Mouse (Mus musculus) lung, embryonic 16.5 days (tissue): ENCODE results near the gene Phkg1. TPM values are rescaled to one million over a fixed set of nuclear protein-coding genes. Genes with fewer than 3 reads are reported as not detected.

Source experiments
- ATAC-seq: fragments of 200-750 bp; cut with Nextera tagmentation; 2 replicates; pipeline ENCODE4 v1.8.0; 2017; ENCODE audit warnings: low read depth, mild to moderate bottlenecking, moderate library complexity
- H3K27ac ChIP-seq: fragments of 300-500 bp; sonication (generic); 2 replicates; pipeline ENCODE4 v1.5.1; 2014; ENCODE audit warnings: mild to moderate bottlenecking, control low read depth, low read length
- H3K27me3 ChIP-seq: fragments of 300-500 bp; sonication (generic); 2 replicates; pipeline ENCODE4 v1.6.1; 2014; ENCODE audit warnings: low read depth, low read length, mixed read lengths; ENCODE audit not compliant: control insufficient read depth, insufficient read depth
- H3K36me3 ChIP-seq: fragments of 300-500 bp; sonication (generic); 2 replicates; pipeline ENCODE4 v1.6.1; 2014; ENCODE audit warnings: low read length; ENCODE audit not compliant: control insufficient read depth, insufficient read depth
- H3K4me1 ChIP-seq: fragments of 300-500 bp; sonication (generic); replicated peaks from 2 replicates; pipeline ENCODE4 v1.6.1; 2014; ENCODE audit warnings: low read length, mixed read lengths; ENCODE audit not compliant: control insufficient read depth, insufficient read depth
- H3K4me2 ChIP-seq: fragments of 300-500 bp; sonication (generic); 2 replicates; pipeline ENCODE4 v1.6.1; 2014; ENCODE audit warnings: low read depth, low read length, control low read depth
- H3K4me3 ChIP-seq: fragments of 300-500 bp; sonication (generic); 2 replicates; pipeline ENCODE4 v1.5.1; 2014; ENCODE audit warnings: mild to moderate bottlenecking, low read length, control low read depth
- H3K9ac ChIP-seq: fragments of 300-500 bp; sonication (generic); 2 replicates; pipeline ENCODE4 v1.6.1; 2014; ENCODE audit warnings: low read length, control low read depth
- H3K9me3 ChIP-seq: fragments of 300-500 bp; sonication (generic); 2 replicates; pipeline ENCODE4 v1.6.1; 2016; ENCODE audit warnings: low read length; ENCODE audit not compliant: control insufficient read depth
- WGBS: fragments of 180-500 bp; shearing (Covaris S2); extraction: QIAGEN DNeasy Blood & Tissue Kit; methylation state at CpG from one replicate; pipeline ENCODE4 v1.1.7; 2014; 5-methylcytosine and 5-hydroxymethylcytosine counted together
- polyA plus RNA-seq: library from polyadenylated mRNA; unstranded; fragments of >200 nt; fragmentation: Nextera tagmentation; extraction: Ambion mirVana; gene quantifications from 2 replicates; pipeline ENCODE4 v1.2.1, GENCODE M21; 2015

Gene Phkg1
- polyA plus RNA-seq, 1 experiment from 2014 or later, result 0.43 TPM

GRCm38 (mm10) chr5:129879888-129880287 lies 18.5 kb downstream of the Phkg1 start:
- H3K4me1 ChIP-seq, result no peaks in the 10 kb centered on the region
- no peak overlapping the region for H3K4me2 ChIP-seq
- no peak for ATAC-seq
- peaks cover 3% of the 10 kb centered on the region for H3K9me3 ChIP-seq
- H3K27ac ChIP-seq, result no peak overlapping the region
- no peaks in the 10 kb centered on the region for H3K27me3 ChIP-seq
- no peak overlapping the region for H3K9ac ChIP-seq
- WGBS, result 65% methylated on average over 3 of the region's 3 CpGs
- peaks cover 25% of the 10 kb centered on the region for H3K36me3 ChIP-seq
- no peak overlapping the region for H3K4me3 ChIP-seq

- ATAC-seq, result peak; percentile 60; the same call in 1 of the 2 replicates
- no peak overlapping the region for H3K27ac ChIP-seq
- no peak overlapping the region for H3K4me3 ChIP-seq
- 37% methylated on average over 2 of the region's 2 CpGs for WGBS
- peaks cover 23% of the 10 kb centered on the region for H3K36me3 ChIP-seq
- no peak overlapping the region for H3K9ac ChIP-seq
- no peak overlapping the region for H3K4me2 ChIP-seq
- H3K4me1 ChIP-seq, result no peaks in the 10 kb centered on the region
- peaks cover 3% of the 10 kb centered on the region for H3K9me3 ChIP-seq
- H3K27me3 ChIP-seq, result no peaks in the 10 kb centered on the region
Measured at GRCm38 (mm10) chr5:129878946-129879345, 19.4 kb downstream of the Phkg1 start.

- no peak for ATAC-seq
- Histone ChIP-seq H3K27ac (no peak overlapping the region), H3K9ac (no peak overlapping the region), H3K4me3 (no peak overlapping the region), H3K9me3 (peaks cover 3% of the 10 kb centered on the region), H3K27me3 (no peaks in the 10 kb centered on the region), H3K4me2 (no peak overlapping the region), H3K36me3 (peaks cover 18% of the 10 kb centered on the region), H3K4me1 (no peaks in the 10 kb centered on the region)
- WGBS, result 66% methylated on average over 9 of the region's 9 CpGs
Measured at GRCm38 (mm10) chr5:129877731-129878455, 20.5 kb downstream of the Phkg1 start.

GRCm38 (mm10) chr5:129875098-129875497 lies 23.3 kb downstream of the Phkg1 start:
- Histone ChIP-seq H3K4me3 (no peak overlapping the region), H3K9me3 (peaks cover 3% of the 10 kb centered on the region), H3K4me1 (no peaks in the 10 kb centered on the region), H3K4me2 (no peak overlapping the region), H3K27me3 (no peaks in the 10 kb centered on the region), H3K36me3 (no peaks in the 10 kb centered on the region), H3K9ac (no peak overlapping the region), H3K27ac (no peak overlapping the region)
- 72% methylated on average over 11 of the region's 11 CpGs for WGBS
- ATAC-seq, result no peak

GRCm38 (mm10) chr5:129873942-129874341 lies 24.4 kb downstream of the Phkg1 start:
- Histone ChIP-seq H3K9ac (no peak overlapping the region), H3K4me2 (no peak overlapping the region), H3K4me1 (no peaks in the 10 kb centered on the region), H3K27ac (no peak overlapping the region), H3K27me3 (no peaks in the 10 kb centered on the region), H3K36me3 (no peaks in the 10 kb centered on the region), H3K9me3 (peaks cover 3% of the 10 kb centered on the region), H3K4me3 (no peak overlapping the region)
- no peak for ATAC-seq
- 77% methylated on average over 12 of the region's 12 CpGs for WGBS

GRCm38 (mm10) chr5:129871238-129871637 lies 27.1 kb downstream of the Phkg1 start:
- Histone ChIP-seq H3K4me3 (no peak overlapping the region), H3K36me3 (no peaks in the 10 kb centered on the region), H3K9me3 (no peaks in the 10 kb centered on the region), H3K27ac (no peak overlapping the region), H3K27me3 (no peaks in the 10 kb centered on the region), H3K4me1 (no peaks in the 10 kb centered on the region), H3K9ac (no peak overlapping the region), H3K4me2 (no peak overlapping the region)
- ATAC-seq, result no peak
- WGBS, result 80% methylated on average over 2 of the region's 2 CpGs

- Histone ChIP-seq H3K9ac (no peak overlapping the region), H3K4me2 (no peak overlapping the region), H3K36me3 (no peaks in the 10 kb centered on the region), H3K4me1 (no peaks in the 10 kb centered on the region), H3K27me3 (no peaks in the 10 kb centered on the region), H3K9me3 (no peaks in the 10 kb centered on the region), H3K27ac (no peak overlapping the region), H3K4me3 (no peak overlapping the region)
- WGBS, result 85% methylated on average over 19 of the region's 19 CpGs
- no peak for ATAC-seq
Measured at GRCm38 (mm10) chr5:129869238-129869995, 28.9 kb downstream of the Phkg1 start.

GRCm38 (mm10) chr5:129865841-129866240 lies 32.5 kb downstream of the Phkg1 start:
- no peak overlapping the region for H3K4me2 ChIP-seq
- no peaks in the 10 kb centered on the region for H3K9me3 ChIP-seq
- ATAC-seq, result no peak
- 70% methylated on average over 12 of the region's 12 CpGs for WGBS
- no peaks in the 10 kb centered on the region for H3K27me3 ChIP-seq
- peaks cover 2% of the 10 kb centered on the region; the same call in 1 of the 2 replicates for H3K36me3 ChIP-seq
- H3K4me3 ChIP-seq, result no peak overlapping the region
- no peak overlapping the region for H3K9ac ChIP-seq
- no peak overlapping the region for H3K27ac ChIP-seq
- no peaks in the 10 kb centered on the region for H3K4me1 ChIP-seq

GRCm38 (mm10) chr5:129864467-129864866 lies 33.9 kb downstream of the Phkg1 start:
- Histone ChIP-seq H3K4me1 (no peaks in the 10 kb centered on the region), H3K27ac (no peak overlapping the region), H3K9ac (no peak overlapping the region; the same call in 1 of the 2 replicates), H3K4me2 (0 out of 2 replicates have a peak overlapping the region, but pooled peaks have one; percentile 25), H3K27me3 (no peaks in the 10 kb centered on the region), H3K4me3 (no peak overlapping the region), H3K36me3 (peaks cover 10% of the 10 kb centered on the region), H3K9me3 (no peaks in the 10 kb centered on the region)
- WGBS, result 8% methylated on average over 18 of the region's 18 CpGs
- no peak for ATAC-seq
